Mouse (Mus musculus) 3134 (cell line): ENCODE data around the gene Pcbp4.
"Not testable (repeated sequence)": the region's sequence is repeated elsewhere in the genome, so short reads cannot be mapped to it uniquely, and the experiment has no call there.

Experiments
- DNase-seq: peaks from one replicate; pipeline ENCODE4 v3.0.0-alpha.2; 2011; ENCODE audit warnings: low spot score; ENCODE audit not compliant: insufficient read length; ENCODE audit errors: extremely low read depth

The Pcbp4 gene

DNA sequence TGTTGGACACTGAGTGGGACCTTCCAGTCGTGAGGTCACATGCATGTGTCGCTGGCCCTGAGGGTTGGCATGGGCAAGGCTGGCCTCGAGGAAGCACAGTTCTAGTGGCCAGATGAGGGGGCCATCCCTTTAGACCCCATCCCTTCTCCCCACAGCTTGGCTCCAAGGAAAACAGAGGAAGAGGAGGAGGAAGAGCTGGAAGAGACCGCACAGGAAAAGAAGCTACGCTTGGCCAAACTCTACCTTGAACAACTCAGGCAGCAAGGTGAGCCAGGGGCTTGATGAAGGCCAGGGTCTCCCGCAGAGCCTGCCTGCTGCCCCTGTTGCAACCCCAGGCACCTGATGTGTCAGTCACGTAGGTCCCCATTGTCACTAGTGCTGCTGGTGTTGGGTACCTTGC lies 27.4 kb downstream of the Pcbp4 start:
- DNase-seq: no peak

GRCm38 (mm10) chr9:106481075-106481474 lies 28.0 kb downstream of the Pcbp4 start:
- no peak for DNase-seq

GRCm38 (mm10) chr9:106481676-106482075 lies 28.6 kb downstream of the Pcbp4 start:
- DNase-seq: no peak

DNA sequence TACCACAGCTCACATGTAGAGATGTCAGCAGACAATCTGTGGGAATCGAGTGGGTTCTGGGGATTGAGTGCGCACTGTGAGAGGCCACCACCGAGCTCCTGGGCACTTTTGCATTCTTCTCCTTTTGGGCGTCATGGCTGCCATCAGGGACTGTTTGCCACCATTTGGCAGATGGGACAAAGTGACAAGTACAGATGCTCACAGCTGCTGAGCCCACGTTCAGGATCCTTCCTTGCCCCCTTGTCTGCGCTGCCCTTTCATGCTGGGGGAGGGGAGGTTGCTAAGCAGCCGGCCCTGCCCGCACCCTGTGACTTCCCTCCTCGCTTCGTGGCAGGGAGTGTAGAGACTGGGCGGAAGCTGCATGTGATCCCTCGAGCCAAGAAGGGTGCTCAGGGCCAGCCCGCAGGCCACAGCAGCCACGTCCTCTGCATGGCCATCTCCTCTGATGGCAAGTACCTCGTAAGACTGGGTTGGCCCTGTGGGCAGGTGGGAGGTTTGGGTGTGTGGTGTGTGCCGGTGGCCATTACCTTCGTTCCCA lies 29.6 kb downstream of the Pcbp4 start:
- DNase-seq: no peak

- DNase-seq: no peak
Measured at GRCm38 (mm10) chr9:106483136-106483535, 30.0 kb downstream of the Pcbp4 start.

DNA sequence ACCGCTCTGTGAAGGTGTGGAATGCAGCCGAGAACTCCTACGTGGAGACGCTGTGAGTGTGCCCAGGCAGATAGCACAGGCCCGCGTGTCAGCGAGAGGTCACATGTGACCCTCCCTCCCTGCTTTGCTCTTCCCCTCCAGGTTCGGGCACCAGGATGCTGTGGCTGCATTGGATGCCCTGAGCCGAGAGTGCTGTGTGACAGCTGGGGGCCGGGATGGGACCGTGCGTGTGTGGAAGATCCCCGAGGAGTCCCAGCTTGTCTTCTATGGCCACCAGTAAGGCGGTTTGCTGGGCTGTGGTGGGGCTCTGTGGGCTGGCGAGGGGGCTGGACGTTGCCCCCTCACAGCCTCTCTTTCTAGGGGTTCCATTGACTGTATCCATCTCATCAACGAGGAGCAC lies 30.5 kb downstream of the Pcbp4 start:
- no peak for DNase-seq

GRCm38 (mm10) chr9:106485076-106485475 lies 32.0 kb downstream of the Pcbp4 start:
- DNase-seq: no peak

DNA sequence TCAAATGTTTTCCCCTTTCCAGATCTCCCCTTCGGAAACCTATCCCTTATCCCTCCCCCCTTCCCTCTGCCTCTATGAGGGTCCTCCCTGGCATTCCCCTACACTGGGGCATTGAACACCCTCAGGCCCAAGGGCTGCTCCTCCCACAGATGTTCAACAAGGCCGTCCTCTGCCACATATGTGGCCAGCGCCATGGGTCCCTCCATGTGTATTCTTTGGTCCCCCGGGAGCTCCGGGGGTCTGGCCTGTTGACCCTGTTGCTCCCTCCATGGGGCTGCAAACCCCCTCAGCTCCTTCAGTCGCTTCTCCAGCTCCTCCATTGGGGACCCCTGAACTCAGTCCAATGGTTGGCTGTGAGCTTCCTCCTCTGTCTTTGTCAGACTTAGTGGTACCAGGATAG lies 34.5 kb downstream of the Pcbp4 start:
- DNase-seq: not testable (repeated sequence)

GRCm38 (mm10) chr9:106499667-106500066 lies 46.6 kb downstream of the Pcbp4 start, which contains the start of gene Iqcf1:
Gene Iqcf1, plus strand, starts transcription at chr9:106499967.
- DNase-seq: no peak

DNA sequence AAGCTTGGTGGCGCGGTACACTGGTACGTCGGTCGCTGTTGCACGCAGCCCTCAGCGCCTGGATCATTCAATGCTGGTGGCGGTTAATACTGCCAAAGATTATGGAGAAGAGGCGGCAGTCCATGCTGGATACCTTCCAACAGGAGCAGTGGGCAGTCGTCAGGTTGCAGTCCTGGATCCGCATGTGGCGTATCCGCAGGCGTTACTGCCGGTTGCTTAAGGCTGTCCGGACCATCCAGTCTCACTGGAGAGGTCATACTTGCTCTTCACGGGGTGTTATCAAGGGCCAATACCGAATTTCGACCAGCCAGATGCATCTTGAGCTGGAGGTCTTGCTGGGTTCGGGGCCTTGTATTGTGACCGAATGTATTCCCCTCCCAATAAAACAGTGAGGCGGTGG lies 48.8 kb downstream of the Pcbp4 start:
- no peak for DNase-seq

DNA sequence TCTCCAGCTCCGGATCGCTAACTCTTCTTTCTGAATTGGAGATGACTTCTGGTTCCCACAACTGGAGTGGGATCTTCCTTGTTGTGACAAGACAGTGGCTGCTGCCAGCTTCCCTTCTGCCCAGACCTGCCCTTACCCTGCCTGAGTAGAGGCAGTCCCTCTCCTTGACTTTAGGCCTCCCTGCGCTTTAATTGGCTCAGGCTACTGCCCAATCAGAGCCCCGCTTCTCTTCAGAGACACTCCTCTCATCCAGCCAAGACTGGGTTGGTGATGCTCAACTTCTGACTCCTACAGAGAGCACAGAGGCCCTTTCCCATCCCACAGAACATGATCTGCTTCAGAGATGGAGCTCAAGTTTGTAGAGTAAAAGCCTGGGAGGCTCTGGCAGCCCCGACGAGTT lies 51.2 kb downstream of the Pcbp4 start:
- DNase-seq: no peak

DNA sequence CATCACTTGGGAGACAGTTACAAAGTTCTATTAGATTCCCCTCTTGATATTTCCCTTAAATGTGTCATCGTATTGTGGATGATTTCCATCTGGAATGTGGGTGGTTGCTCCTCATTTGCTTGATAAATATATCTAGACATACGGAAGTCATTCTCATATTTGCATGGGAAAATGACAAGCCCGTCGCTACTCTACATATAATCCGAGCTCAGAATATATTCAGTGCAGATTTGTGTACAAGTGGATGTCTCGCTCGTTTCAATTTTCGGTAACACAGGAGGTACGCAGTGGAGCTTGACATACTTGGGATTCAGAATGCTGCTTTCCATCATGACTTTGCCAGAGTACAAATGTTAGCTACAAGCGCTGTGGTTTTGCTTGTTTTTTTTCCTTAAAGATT lies 56.3 kb downstream of the Pcbp4 start:
- no peak for DNase-seq

GRCm38 (mm10) chr9:106512729-106513450 lies 59.8 kb downstream of the Pcbp4 start:
- DNase-seq: no peak

GRCm38 (mm10) chr9:106513566-106513965 lies 60.5 kb downstream of the Pcbp4 start:
- DNase-seq: no peak
